Mouse (Mus musculus): ENCODE measurements at regions not wholly inside any gene's neighbourhood (a gene's known extent, or its start where the extent isn't known, plus 50 kb on each side); places are given as distances from the start of the nearest gene placed in this dataset.

- no peak for ATAC-seq (ENCODE audit: low read depth)
- H3K27me3 ChIP-seq = no peaks in the 10 kb centered on the region
- H3K4me3 ChIP-seq = no peak overlapping the region
- WGBS = 84% methylated on average over 8 of the region's 8 CpGs
- H3K4me1 ChIP-seq (replicated peaks) = no peaks in the 10 kb centered on the region
- H3K9me3 ChIP-seq = 0 out of 2 replicates have a peak, but pooled peaks cover 3% of the 10 kb centered on the region
- no peak overlapping the region for H3K27ac ChIP-seq (replicated peaks)
- H3K9ac ChIP-seq = no peak overlapping the region
- no peak overlapping the region for H3K4me2 ChIP-seq
- H3K36me3 ChIP-seq = no peaks in the 10 kb centered on the region
Observed at GRCm38 (mm10) chr10:117533541-117534386, 95.5 kb upstream of the Cpm start.

GRCm38 (mm10) chr10:117532750-117533540, 96.4 kb upstream of the Cpm start:
- no peak overlapping the region for H3K9ac ChIP-seq
- H3K4me2 ChIP-seq = no peak overlapping the region
- no peak for ATAC-seq (ENCODE audit: low read depth)
- H3K4me3 ChIP-seq = no peak overlapping the region
- no peak overlapping the region for H3K27ac ChIP-seq (replicated peaks)
- no peaks in the 10 kb centered on the region for H3K36me3 ChIP-seq
- 0 out of 2 replicates have a peak, but pooled peaks cover 3% of the 10 kb centered on the region for H3K9me3 ChIP-seq
- H3K4me1 ChIP-seq (replicated peaks) = no peaks in the 10 kb centered on the region
- 88% methylated on average over 1 of the region's 1 CpGs for WGBS
- no peaks in the 10 kb centered on the region for H3K27me3 ChIP-seq

- no peak overlapping the region for H3K4me2 ChIP-seq
- 72% methylated on average over 17 of the region's 17 CpGs for WGBS
- H3K27ac ChIP-seq (replicated peaks) = no peak overlapping the region
- no peaks in the 10 kb centered on the region for H3K4me1 ChIP-seq (replicated peaks)
- ATAC-seq (ENCODE audit: low read depth) = no peak
- no peak overlapping the region for H3K4me3 ChIP-seq
- no peaks in the 10 kb centered on the region for H3K27me3 ChIP-seq
- 0 out of 2 replicates have a peak, but pooled peaks cover 1% of the 10 kb centered on the region for H3K9me3 ChIP-seq
- no peaks in the 10 kb centered on the region for H3K36me3 ChIP-seq
- no peak overlapping the region for H3K9ac ChIP-seq
Observed at GRCm38 (mm10) chr10:117531798-117532747, 97.2 kb upstream of the Cpm start.

GRCm38 (mm10) chr10:117530859-117531602, 98.3 kb upstream of the Cpm start:
- Histone ChIP-seq H3K27ac (replicated peaks) (no peak overlapping the region), H3K4me2 (no peak overlapping the region), H3K27me3 (no peaks in the 10 kb centered on the region), H3K4me1 (replicated peaks) (no peaks in the 10 kb centered on the region), H3K4me3 (no peak overlapping the region), H3K36me3 (no peaks in the 10 kb centered on the region), H3K9me3 (no peaks in the 10 kb centered on the region), H3K9ac (no peak overlapping the region)
- 86% methylated on average over 10 of the region's 10 CpGs for WGBS
- no peak for ATAC-seq (ENCODE audit: low read depth)

GRCm38 (mm10) chr10:117530007-117530858, 99.1 kb upstream of the Cpm start:
- H3K4me1 ChIP-seq (replicated peaks) = no peaks in the 10 kb centered on the region
- H3K4me3 ChIP-seq = no peak overlapping the region
- 75% methylated on average over 15 of the region's 15 CpGs for WGBS
- no peak for ATAC-seq (ENCODE audit: low read depth)
- no peaks in the 10 kb centered on the region for H3K9me3 ChIP-seq
- H3K36me3 ChIP-seq = no peaks in the 10 kb centered on the region
- no peak overlapping the region for H3K4me2 ChIP-seq
- H3K9ac ChIP-seq = no peak overlapping the region
- H3K27me3 ChIP-seq = no peaks in the 10 kb centered on the region
- H3K27ac ChIP-seq (replicated peaks) = no peak overlapping the region

- Histone ChIP-seq H3K27me3 (no peaks in the 10 kb centered on the region), H3K4me1 (replicated peaks) (no peaks in the 10 kb centered on the region), H3K4me3 (no peak overlapping the region), H3K27ac (replicated peaks) (no peak overlapping the region), H3K4me2 (no peak overlapping the region), H3K9ac (no peak overlapping the region), H3K9me3 (no peaks in the 10 kb centered on the region), H3K36me3 (no peaks in the 10 kb centered on the region)
- WGBS = 78% methylated on average over 7 of the region's 7 CpGs
- ATAC-seq (ENCODE audit: low read depth) = no peak
Observed at GRCm38 (mm10) chr10:117529269-117530006, 99.9 kb upstream of the Cpm start.

- H3K4me3 ChIP-seq = no peak overlapping the region
- no peaks in the 10 kb centered on the region for H3K4me1 ChIP-seq (replicated peaks)
- H3K27ac ChIP-seq (replicated peaks) = no peak overlapping the region
- H3K9me3 ChIP-seq = no peaks in the 10 kb centered on the region
- no peak for ATAC-seq (ENCODE audit: low read depth)
- no peak overlapping the region for H3K4me2 ChIP-seq
- 81% methylated on average over 8 of the region's 8 CpGs for WGBS
- H3K9ac ChIP-seq = no peak overlapping the region
- no peaks in the 10 kb centered on the region for H3K36me3 ChIP-seq
- H3K27me3 ChIP-seq = no peaks in the 10 kb centered on the region
Observed at GRCm38 (mm10) chr10:117528575-117529268, 100.6 kb upstream of the Cpm start.

- Histone ChIP-seq H3K27me3 (no peaks in the 10 kb centered on the region), H3K36me3 (no peaks in the 10 kb centered on the region), H3K4me3 (no peak overlapping the region), H3K9ac (no peak overlapping the region), H3K27ac (replicated peaks) (no peak overlapping the region), H3K4me2 (no peak overlapping the region), H3K4me1 (replicated peaks) (no peaks in the 10 kb centered on the region), H3K9me3 (no peaks in the 10 kb centered on the region)
- 87% methylated on average over 6 of the region's 6 CpGs for WGBS
- ATAC-seq (ENCODE audit: low read depth) = no peak
Observed at GRCm38 (mm10) chr10:117527979-117528378, 101.3 kb upstream of the Cpm start.

GRCm38 (mm10) chr10:117527243-117527642, 102.1 kb upstream of the Cpm start:
- H3K9ac ChIP-seq = no peak overlapping the region
- no peaks in the 10 kb centered on the region for H3K4me1 ChIP-seq (replicated peaks)
- no peak overlapping the region for H3K4me2 ChIP-seq
- H3K4me3 ChIP-seq = no peak overlapping the region
- H3K9me3 ChIP-seq = no peaks in the 10 kb centered on the region
- no peaks in the 10 kb centered on the region for H3K27me3 ChIP-seq
- H3K27ac ChIP-seq (replicated peaks) = no peak overlapping the region
- no peaks in the 10 kb centered on the region for H3K36me3 ChIP-seq
- WGBS = 91% methylated on average over 5 of the region's 5 CpGs
- no peak for ATAC-seq (ENCODE audit: low read depth)

- Histone ChIP-seq H3K9me3 (no peaks in the 10 kb centered on the region), H3K4me3 (no peak overlapping the region), H3K4me2 (no peak overlapping the region), H3K27ac (replicated peaks) (no peak overlapping the region), H3K9ac (no peak overlapping the region), H3K4me1 (replicated peaks) (no peaks in the 10 kb centered on the region), H3K36me3 (no peaks in the 10 kb centered on the region), H3K27me3 (no peaks in the 10 kb centered on the region)
- no peak for ATAC-seq (ENCODE audit: low read depth)
- WGBS = 74% methylated on average over 3 of the region's 3 CpGs
Observed at GRCm38 (mm10) chr10:117526834-117527188, 102.5 kb upstream of the Cpm start.
